Mouse (Mus musculus) regulatory T cell (primary cell): Measurements from ENCODE around the gene Dnmt3b.
"Not testable (repeated sequence)": the region's sequence is repeated elsewhere in the genome, so short reads cannot be mapped to it uniquely, and the experiment has no call there.

Experiments
- in situ Hi-C: fragments of 300-600 bp; cut with MboI, MseI; formaldehyde crosslinking; loops from one replicate; pipeline ENCODE4 v1.15.1; 2025; ENCODE audit warnings: high pct_unique_total_duplicates

Dnmt3b gene

DNA sequence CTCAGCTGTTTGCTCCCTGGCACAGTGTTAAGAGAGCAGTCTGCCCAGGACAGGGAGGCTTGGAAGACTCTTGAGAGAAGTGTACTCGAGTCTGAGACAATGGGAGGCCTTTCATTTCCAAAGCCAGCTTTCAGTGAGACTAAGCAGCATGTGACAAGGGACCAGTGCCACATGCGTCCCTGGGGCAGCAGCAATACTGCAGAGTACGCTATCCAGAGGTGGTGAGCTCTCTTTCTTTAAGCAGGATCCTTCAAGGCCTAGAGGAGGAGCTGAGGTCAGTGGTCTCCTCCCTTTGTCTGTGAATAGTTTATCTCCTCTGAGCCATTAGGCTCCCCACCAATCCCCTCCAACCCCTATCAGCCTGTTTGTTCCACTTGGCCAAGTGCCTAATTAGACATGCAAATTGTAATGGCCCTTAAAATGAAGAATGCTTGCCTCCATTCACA is 63.4 kb downstream of the Dnmt3b start:
- in situ Hi-C loops = no loop called here

DNA sequence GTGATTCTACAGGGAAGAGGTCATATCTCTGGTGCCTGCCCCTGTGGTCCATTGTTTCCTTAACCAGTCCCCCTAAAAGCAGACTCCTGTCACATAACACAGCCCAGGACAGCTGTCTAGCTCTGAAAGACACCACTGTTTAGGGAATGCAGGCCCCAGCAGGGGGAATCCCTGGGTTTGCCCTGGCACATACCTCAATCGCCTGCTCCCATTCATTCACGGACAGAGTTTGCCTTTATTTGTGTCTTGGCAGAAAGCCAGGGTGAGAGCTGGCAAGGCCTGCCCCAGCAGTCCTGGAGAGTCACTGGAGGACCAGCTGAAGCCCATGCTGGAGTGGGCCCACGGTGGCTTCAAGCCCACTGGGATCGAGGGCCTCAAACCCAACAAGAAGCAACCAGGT is 64.0 kb downstream of the Dnmt3b start:
- in situ Hi-C loops = no loop called here

DNA sequence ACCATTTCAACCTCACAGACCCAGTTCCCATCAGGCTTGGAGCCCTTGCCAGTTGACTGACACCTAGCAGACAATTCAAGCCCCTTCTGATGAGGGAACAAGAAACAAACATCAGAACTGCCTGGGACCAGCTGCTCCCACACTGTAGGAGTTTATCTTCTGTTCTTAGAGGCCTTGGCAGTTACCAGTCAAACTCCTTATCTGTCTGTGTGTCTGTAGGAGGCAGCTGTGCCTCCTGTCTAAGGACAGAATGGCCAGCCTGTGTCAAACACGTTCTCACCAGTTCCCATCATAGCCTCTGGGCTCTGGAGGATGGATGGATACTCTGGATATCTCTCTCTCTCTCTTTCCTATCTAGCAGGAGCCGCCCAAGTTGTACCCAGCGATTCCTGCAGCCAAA is 68.6 kb downstream of the Dnmt3b start:
- in situ Hi-C loops = not testable (repeated sequence)

DNA sequence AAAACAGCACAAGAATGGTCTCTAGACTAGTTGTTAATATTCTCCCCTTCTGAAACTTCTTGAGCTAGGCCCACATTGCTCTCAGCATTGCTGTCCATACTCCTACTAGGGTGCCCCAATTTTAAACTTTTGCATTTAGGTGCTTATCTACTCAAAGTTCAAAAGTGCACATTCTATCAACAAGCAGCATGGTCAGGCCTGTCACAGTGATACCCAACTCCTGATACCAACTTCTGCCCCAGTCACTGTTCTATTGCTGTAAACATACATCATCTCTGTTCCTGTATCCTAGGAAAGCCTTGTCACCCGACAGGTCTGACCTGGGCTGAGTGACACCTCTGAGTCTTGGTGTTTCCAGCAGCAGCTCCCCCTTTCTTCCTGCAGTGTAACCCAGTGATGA is 73.8 kb downstream of the Dnmt3b start:
- in situ Hi-C loops = no loop called here

DNA sequence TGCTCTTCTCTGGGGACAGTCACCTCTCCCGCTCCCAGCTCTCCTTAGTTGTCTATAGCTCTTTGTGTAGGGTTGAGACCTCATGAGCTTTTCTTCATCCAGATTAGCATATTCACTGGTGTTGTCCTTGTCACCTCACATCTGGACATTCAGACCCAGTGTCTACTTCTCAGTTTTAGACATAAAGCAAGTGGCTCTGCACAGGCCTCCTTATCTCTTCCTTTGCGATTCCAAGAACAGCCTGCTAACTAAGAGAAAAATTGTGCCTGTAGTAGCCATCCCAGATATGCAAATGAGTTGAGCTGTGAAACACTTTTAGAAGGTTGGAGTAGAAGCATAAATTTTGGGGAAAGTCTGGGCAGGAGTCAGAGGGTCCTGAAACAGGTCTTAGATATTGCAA is 75.2 kb downstream of the Dnmt3b start:
- in situ Hi-C loops = no loop called here

DNA sequence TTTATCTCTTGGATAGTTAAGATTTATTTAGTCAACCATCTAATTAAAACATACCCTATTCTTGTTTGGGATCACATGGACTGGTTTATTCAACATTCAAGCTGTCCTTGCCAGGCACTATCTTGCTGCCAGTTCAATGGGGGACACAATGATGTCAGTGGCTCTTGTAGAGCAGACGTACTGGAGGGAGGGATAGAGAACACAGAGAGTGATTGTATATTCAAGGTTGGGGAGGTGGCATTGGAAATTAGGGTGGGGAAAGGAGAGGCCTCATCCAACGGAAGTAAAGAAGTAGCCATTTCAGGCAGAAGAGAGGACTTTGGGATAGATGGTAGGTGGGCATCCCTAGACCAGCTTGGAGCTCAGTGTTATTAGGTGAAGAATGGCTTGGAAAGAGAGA is 75.6 kb downstream of the Dnmt3b start:
- in situ Hi-C loops = no loop called here

DNA sequence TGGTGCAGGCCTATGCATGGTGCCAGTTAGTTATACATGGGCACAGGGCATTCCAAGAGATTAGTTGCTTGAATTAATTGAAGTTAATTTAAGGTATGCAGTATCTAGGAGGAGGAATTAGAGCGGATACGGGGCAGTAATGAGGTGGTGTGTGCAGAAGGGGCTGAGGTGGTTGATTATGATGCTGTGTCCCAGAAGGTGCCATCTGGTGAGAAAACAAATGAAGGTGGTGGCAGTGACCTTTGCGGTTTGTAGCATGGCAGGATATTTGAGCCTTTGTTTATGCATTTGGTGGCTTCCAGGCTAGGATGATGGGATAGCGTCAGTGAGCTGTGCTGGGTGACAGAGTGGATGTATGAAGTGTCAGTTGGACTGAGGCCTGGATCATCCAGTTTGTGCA is 76.0 kb downstream of the Dnmt3b start:
- in situ Hi-C loops = no loop called here

DNA sequence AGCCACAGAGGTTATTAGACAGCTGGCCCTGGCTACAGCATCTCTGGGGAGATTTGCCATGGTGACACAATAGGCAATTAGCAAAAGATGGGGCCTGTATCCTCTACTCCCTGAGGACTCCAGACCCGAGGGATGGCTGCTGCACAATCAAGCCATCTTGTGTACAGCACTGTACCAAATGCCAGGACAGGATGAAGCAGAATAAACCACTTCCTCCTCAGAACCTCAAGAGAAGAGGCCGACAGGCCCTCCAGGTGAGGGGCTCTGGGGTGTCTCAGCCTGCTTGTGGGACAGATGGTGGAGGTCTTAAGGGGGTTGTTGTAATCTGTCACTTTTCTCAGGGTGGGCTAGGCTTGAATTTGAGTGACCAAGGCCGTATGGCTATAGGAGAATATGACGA is 84.8 kb downstream of the Dnmt3b start:
- in situ Hi-C loops = no loop called here
